Mouse (Mus musculus) forebrain, embryonic 16.5 days (tissue): Measurements from ENCODE around the gene Gm14409. TPM values are rescaled to one million over a fixed set of nuclear protein-coding genes. Genes with fewer than 3 reads are reported as not detected.
"Not testable (repeated sequence)": the region's sequence is repeated elsewhere in the genome, so short reads cannot be mapped to it uniquely, and the experiment has no call there.

Experiments
- ATAC-seq: fragments of 200-750 bp; cut with Nextera tagmentation; 2 replicates; pipeline ENCODE4 v1.8.0; 2017; ENCODE audit warnings: mild to moderate bottlenecking, moderate library complexity
- H3K27ac ChIP-seq: fragments of 300-500 bp; sonication (generic); 2 replicates; pipeline ENCODE4 v1.5.1; 2014; ENCODE audit warnings: low read length, control low read depth
- H3K27me3 ChIP-seq: fragments of 300-500 bp; sonication (generic); replicated peaks from 2 replicates; pipeline ENCODE4 v1.6.1; 2014; ENCODE audit warnings: low read length; ENCODE audit not compliant: control insufficient read depth, insufficient read depth
- H3K36me3 ChIP-seq: fragments of 300-500 bp; sonication (generic); 2 replicates; pipeline ENCODE4 v1.6.1; 2014; ENCODE audit not compliant: control insufficient read depth, insufficient read depth
- H3K4me1 ChIP-seq: fragments of 300-500 bp; sonication (generic); replicated peaks from 2 replicates; pipeline ENCODE4 v1.6.1; 2014; ENCODE audit warnings: low read length; ENCODE audit not compliant: control insufficient read depth, insufficient read depth
- H3K4me2 ChIP-seq: fragments of 300-500 bp; sonication (generic); 2 replicates; pipeline ENCODE4 v1.6.1; 2014; ENCODE audit warnings: mild to moderate bottlenecking, low read length, control low read depth
- H3K4me3 ChIP-seq: fragments of 300-500 bp; sonication (generic); replicated peaks from 2 replicates; pipeline ENCODE4 v1.5.1; 2014; ENCODE audit warnings: mild to moderate bottlenecking, low read length, control low read depth
- H3K9ac ChIP-seq: fragments of 300-500 bp; sonication (generic); replicated peaks from 2 replicates; pipeline ENCODE4 v1.6.1; 2014; ENCODE audit warnings: low read depth, low read length, control low read depth
- H3K9me3 ChIP-seq: fragments of 300-500 bp; sonication (generic); 2 replicates; pipeline ENCODE4 v1.6.1; 2016; ENCODE audit warnings: low read length; ENCODE audit not compliant: control insufficient read depth
- WGBS: fragments of 180-500 bp; shearing (Covaris S2); extraction: QIAGEN DNeasy Blood & Tissue Kit; methylation state at CpG from one replicate; pipeline ENCODE4 v1.1.7; 2014; 5-methylcytosine and 5-hydroxymethylcytosine counted together
- polyA plus RNA-seq: library from polyadenylated mRNA; unstranded; fragments of >200 nt; fragmentation: Nextera tagmentation; extraction: Ambion mirVana; gene quantifications from 2 replicates; pipeline ENCODE4 v1.2.1, GENCODE M21; 2015

The Gm14409 gene
- not detected in 2 replicates for polyA plus RNA-seq

DNA sequence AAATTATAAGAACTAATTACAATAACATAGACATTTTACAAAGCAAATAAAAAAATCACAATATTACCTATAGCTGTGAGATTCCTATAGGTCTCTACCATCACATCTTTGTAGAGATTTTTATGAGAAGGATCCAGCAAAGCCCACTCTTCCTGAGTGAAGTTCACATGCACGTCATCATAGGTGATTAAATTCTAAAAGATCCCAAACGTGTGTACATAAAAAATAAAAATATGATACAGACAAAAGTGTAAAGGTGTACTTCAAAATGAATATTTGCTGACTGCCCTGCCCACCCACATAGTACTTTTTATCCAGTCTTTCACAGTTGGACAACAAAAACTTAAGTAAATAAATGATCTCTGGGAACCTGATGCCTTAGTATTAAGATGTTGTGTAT lies at the start of gene Gm14409:
Gene Gm14409, minus strand, starts transcription at position 101 of the 400 bp plus-strand sequence.
- H3K4me1 ChIP-seq, H3K9me3 ChIP-seq, H3K27me3 ChIP-seq, H3K27ac ChIP-seq, H3K36me3 ChIP-seq, H3K4me3 ChIP-seq, ATAC-seq, H3K9ac ChIP-seq, H3K4me2 ChIP-seq: not testable (repeated sequence)
- no CpG with 5 or more reads among the region's 2 CpGs for WGBS

DNA sequence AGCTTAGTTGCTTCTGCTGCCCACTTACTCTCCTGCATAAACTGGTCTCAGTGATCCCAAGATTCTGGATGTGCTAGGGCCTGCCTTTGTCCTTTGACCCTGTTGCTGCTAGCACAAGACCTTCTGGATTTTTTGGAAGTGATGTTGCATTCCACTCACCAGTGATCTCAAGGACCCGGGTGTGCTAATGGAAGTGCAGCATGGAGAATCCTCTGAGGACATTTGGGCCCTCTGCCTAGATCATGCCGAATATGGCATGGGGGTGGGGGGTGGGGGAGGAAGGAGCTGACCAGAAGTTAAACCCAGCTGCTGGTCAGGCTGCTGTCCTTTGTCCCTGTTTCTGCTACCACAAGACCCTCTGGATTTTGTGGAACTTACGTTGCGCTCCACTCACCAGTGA lies 42.8 kb upstream of the Gm14409 start:
- not testable (repeated sequence) for H3K4me1 ChIP-seq, H3K4me2 ChIP-seq, H3K36me3 ChIP-seq, ATAC-seq, H3K9ac ChIP-seq, H3K9me3 ChIP-seq, H3K27ac ChIP-seq, H3K4me3 ChIP-seq, H3K27me3 ChIP-seq
- 88% methylated on average over 4 of the region's 4 CpGs for WGBS

- H3K36me3 ChIP-seq = not testable (repeated sequence)
Observed at GRCm38 (mm10) chr2:177304980-177305379, 38.1 kb upstream of the Gm14409 start.

GRCm38 (mm10) chr2:177283701-177284100 lies 16.9 kb upstream of the Gm14409 start:
- H3K36me3 ChIP-seq, H3K9ac ChIP-seq, H3K27ac ChIP-seq, H3K27me3 ChIP-seq, H3K4me1 ChIP-seq, H3K4me2 ChIP-seq, ATAC-seq, H3K9me3 ChIP-seq, H3K4me3 ChIP-seq: not testable (repeated sequence)
- 26% methylated on average over 3 of the region's 3 CpGs for WGBS

More at GRCm38 (mm10) chr2:177304980-177305379, 38.1 kb upstream of the Gm14409 start:
- not testable (repeated sequence) for H3K4me1 ChIP-seq, ATAC-seq, H3K4me3 ChIP-seq, H3K4me2 ChIP-seq, H3K9me3 ChIP-seq, H3K9ac ChIP-seq, H3K27me3 ChIP-seq, H3K27ac ChIP-seq
- no CpG with 5 or more reads among the region's 2 CpGs for WGBS

- not testable (repeated sequence) for H3K4me2 ChIP-seq, ATAC-seq, H3K27me3 ChIP-seq
Observed at GRCm38 (mm10) chr2:177277754-177278153, 10.9 kb upstream of the Gm14409 start.

GRCm38 (mm10) chr2:177272237-177272636 lies 5.4 kb upstream of the Gm14409 start:
- not testable (repeated sequence) for ATAC-seq, H3K27me3 ChIP-seq, H3K27ac ChIP-seq, H3K9ac ChIP-seq, H3K4me2 ChIP-seq, H3K4me3 ChIP-seq, H3K36me3 ChIP-seq, H3K4me1 ChIP-seq, H3K9me3 ChIP-seq
- 93% methylated on average over 2 of the region's 2 CpGs for WGBS

More at GRCm38 (mm10) chr2:177277754-177278153, 10.9 kb upstream of the Gm14409 start:
- 73% methylated on average over 1 of the region's 2 CpGs for WGBS
- not testable (repeated sequence) for H3K9ac ChIP-seq, H3K36me3 ChIP-seq, H3K4me1 ChIP-seq, H3K9me3 ChIP-seq, H3K4me3 ChIP-seq, H3K27ac ChIP-seq

GRCm38 (mm10) chr2:177247449-177247848 lies 19.4 kb downstream of the Gm14409 start:
- not testable (repeated sequence) for H3K27me3 ChIP-seq, H3K9ac ChIP-seq, H3K4me3 ChIP-seq, H3K27ac ChIP-seq, H3K4me1 ChIP-seq, H3K36me3 ChIP-seq, H3K9me3 ChIP-seq, ATAC-seq, H3K4me2 ChIP-seq
- WGBS = 84% methylated on average over 2 of the region's 2 CpGs

DNA sequence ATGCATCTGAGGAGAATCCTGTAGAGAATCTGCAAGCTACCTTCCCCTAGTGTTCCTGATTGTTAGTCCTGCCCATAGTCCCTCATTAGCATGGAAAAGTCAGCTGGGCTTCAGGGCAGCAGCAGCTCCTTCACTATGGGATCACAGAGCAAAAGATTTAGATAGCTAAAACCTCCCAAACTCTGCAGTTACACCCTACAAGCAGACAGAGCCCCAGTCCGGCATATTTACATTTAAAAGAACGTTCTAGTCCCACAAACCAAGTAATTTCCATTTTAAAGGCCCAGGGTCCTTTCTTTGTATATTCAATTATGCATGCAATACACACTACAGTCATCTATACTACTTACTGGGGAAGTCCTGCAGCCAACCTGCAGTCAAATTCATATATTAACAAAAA lies 36.4 kb downstream of the Gm14409 start:
- WGBS = 39% methylated on average over 2 of the region's 2 CpGs
- not testable (repeated sequence) for H3K4me1 ChIP-seq, H3K27me3 ChIP-seq, H3K9me3 ChIP-seq, H3K27ac ChIP-seq, H3K9ac ChIP-seq, ATAC-seq, H3K4me3 ChIP-seq, H3K36me3 ChIP-seq, H3K4me2 ChIP-seq
